Mouse (Mus musculus): ENCODE results near the gene Gins3. TPM values are rescaled to one million over a fixed set of nuclear protein-coding genes. Genes with fewer than 3 reads are reported as not detected.

The Gins3 gene
- polyA plus RNA-seq (2015; fragmentation: Nextera tagmentation; extraction: Ambion mirVana) = 10.6 and 12.9 TPM in 2 replicates

DNA sequence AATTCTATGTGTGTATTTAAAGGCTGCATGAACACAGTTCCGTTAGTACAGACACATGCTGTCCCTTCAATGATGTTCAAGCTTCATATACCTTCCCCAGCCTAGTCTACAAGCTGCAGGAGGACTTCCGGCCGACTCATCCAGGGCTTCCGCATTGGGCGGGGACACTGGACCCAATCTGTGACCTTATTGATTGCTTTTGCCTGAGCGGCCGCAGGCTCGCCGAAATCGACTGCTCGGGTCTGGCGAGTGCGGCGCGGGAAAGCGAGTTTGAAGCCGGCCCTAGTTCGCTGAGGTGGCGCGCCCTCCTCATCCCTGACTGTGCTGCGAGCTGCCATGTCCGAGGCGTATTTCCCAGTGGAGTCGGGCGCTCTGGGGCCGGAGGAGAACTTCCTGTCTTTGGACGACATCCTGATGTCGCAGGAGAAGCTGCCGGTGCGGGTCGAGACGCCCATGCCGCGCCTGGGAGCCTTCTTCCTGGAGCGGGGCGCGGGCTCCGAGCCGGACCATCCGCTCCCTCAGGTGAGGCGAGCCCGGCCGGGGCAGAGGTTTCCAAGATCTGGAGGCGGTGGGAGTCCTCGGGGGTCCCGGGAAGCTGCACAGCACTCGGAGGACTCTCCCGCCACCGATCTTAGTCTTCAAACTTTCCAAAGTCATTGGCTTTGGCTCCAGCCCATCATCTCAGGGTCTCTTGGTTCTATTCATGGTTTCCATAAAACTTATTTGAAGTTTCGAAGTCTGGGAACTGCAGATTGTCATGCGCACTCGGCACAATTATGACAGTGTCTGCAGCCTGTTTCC, at the start of gene Gins3:
Gins3 (plus strand) TSS at position 192 of the 801 bp plus-strand sequence.
- no peaks in the 10 kb centered on the region for H3K9me3 ChIP-seq
- no peaks in the 10 kb centered on the region for H3K36me3 ChIP-seq
- H3K27ac ChIP-seq = no peak within 1 kb of the TSS
- peak within 1 kb of the TSS; percentile 69 for H3K9ac ChIP-seq (replicated peaks)
- peak within 1 kb of the TSS; percentile 90 for H3K4me2 ChIP-seq (replicated peaks)
- H3K4me1 ChIP-seq (replicated peaks) = peaks cover 9% of the 10 kb centered on the region
- under 1% methylated on average over 52 of the region's 52 CpGs for WGBS
- ATAC-seq = peak; percentile 98
- peaks cover 19% of the 10 kb centered on the region; the same call in 1 of the 2 replicates for H3K27me3 ChIP-seq
- H3K4me3 ChIP-seq (replicated peaks) = peak within 1 kb of the TSS; percentile 67

DNA sequence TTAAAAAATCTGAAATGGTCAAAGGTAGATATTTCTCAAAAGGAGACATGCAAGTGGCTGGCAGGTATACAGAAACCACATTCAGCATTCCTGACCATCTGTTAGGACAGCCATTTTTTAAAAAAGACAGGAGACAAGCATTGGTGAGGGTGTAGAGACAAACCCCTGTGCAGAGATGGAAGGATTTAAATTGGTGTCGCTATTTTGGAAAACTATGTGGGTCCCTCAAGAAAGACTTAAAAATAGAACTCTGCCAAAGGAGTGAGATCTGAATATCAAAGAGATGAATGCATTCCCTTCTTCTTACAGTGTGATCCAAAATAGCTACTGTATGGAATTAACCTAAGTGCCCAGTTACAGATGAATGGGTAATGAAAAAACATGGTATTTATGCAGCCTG, 45.9 kb upstream of the Gins3 start:
- Histone ChIP-seq H3K4me1 (replicated peaks) (no peaks in the 10 kb centered on the region), H3K9ac (replicated peaks) (no peak overlapping the region), H3K4me3 (replicated peaks) (no peak overlapping the region), H3K9me3 (no peaks in the 10 kb centered on the region), H3K27me3 (no peaks in the 10 kb centered on the region), H3K27ac (no peak overlapping the region), H3K36me3 (no peaks in the 10 kb centered on the region), H3K4me2 (replicated peaks) (no peak overlapping the region)
- no peak for ATAC-seq
- WGBS = 98% methylated on average over 1 of the region's 1 CpGs

DNA sequence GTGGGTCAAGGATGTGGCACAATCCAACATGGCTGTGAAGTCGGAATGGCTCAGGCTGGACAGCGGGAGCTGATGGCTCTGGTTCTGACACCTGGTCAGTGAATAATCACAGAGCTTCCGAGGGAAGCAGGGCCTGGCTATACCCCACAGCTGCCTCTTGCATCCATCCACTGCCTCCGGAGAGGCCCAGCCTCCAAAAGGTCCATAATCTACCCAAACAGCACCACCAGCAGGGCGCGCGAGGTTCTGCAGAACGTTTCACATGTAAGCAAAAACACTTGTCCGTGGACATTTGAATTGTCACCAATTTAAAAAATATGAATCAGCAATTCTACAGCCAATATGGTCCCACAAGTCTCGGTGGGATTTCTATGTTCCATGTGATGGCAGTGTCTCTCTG, 44.0 kb upstream of the Gins3 start:
- Histone ChIP-seq H3K9ac (replicated peaks) (no peak overlapping the region), H3K4me1 (replicated peaks) (no peaks in the 10 kb centered on the region), H3K4me2 (replicated peaks) (no peak overlapping the region), H3K27me3 (no peaks in the 10 kb centered on the region), H3K9me3 (no peaks in the 10 kb centered on the region), H3K27ac (no peak overlapping the region), H3K4me3 (replicated peaks) (no peak overlapping the region), H3K36me3 (no peaks in the 10 kb centered on the region)
- ATAC-seq = no peak
- 62% methylated on average over 10 of the region's 10 CpGs for WGBS

DNA sequence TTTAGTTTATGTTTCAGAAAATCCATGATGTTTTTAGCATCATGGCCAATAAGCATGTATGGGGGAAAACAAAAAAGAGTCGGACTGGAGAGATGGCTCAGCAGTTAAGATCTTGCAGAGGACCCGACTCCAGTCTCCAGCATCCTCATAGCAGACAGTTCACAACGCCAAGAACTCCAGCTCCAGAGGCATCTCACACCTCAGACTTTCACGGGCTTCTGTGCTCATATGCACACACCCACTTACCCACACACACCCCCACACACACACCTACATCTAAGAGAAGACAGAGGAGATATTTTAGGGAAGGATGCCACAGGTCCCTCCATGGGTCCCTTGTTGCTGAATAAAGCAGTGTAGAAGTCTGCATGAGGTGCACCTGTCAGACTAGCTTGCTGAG, 42.7 kb upstream of the Gins3 start:
- ATAC-seq = no peak
- WGBS = 80% methylated on average over 4 of the region's 4 CpGs
- Histone ChIP-seq H3K4me1 (replicated peaks) (0 out of 2 replicates have a peak, but pooled peaks cover 5% of the 10 kb centered on the region), H3K36me3 (no peaks in the 10 kb centered on the region), H3K4me2 (replicated peaks) (no peak overlapping the region), H3K27me3 (no peaks in the 10 kb centered on the region), H3K9ac (replicated peaks) (no peak overlapping the region), H3K4me3 (replicated peaks) (no peak overlapping the region), H3K27ac (no peak overlapping the region), H3K9me3 (no peaks in the 10 kb centered on the region)

DNA sequence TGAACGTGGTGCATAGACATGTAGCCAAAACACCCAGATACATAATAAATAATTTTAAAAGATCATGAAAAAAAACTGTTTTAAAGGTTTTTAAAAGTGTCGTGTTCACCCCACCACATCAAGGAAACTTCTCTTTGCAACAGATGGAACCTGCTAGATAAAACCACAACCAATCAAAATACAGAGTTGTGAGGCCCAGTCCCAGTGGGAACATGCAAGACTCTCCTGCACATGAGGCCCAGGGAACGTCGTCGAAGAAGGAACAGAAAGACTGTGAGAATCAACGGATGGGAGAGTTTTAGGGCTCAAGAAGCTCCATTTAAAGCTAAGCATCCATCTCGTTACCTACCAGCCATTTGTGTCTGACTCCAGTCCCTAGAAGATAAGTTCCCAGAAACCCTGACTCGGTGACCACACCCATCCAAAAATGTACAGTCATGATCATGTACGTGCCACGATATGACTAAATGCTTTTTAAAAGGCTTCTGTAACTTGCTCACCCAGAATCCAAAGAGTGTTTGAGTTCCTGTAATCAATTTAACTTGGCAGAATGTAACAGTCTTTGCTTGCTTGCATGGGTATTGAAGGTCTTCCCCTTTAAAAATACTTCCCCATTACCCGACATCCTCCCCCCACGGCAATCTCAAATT, 41.0 kb upstream of the Gins3 start:
- Histone ChIP-seq H3K4me2 (replicated peaks) (no peak overlapping the region), H3K27ac (no peak overlapping the region), H3K9me3 (no peaks in the 10 kb centered on the region), H3K9ac (replicated peaks) (no peak overlapping the region), H3K4me3 (replicated peaks) (no peak overlapping the region), H3K36me3 (no peaks in the 10 kb centered on the region), H3K4me1 (replicated peaks) (0 out of 2 replicates have a peak, but pooled peaks cover 5% of the 10 kb centered on the region), H3K27me3 (no peaks in the 10 kb centered on the region)
- 89% methylated on average over 12 of the region's 12 CpGs for WGBS
- ATAC-seq = no peak

DNA sequence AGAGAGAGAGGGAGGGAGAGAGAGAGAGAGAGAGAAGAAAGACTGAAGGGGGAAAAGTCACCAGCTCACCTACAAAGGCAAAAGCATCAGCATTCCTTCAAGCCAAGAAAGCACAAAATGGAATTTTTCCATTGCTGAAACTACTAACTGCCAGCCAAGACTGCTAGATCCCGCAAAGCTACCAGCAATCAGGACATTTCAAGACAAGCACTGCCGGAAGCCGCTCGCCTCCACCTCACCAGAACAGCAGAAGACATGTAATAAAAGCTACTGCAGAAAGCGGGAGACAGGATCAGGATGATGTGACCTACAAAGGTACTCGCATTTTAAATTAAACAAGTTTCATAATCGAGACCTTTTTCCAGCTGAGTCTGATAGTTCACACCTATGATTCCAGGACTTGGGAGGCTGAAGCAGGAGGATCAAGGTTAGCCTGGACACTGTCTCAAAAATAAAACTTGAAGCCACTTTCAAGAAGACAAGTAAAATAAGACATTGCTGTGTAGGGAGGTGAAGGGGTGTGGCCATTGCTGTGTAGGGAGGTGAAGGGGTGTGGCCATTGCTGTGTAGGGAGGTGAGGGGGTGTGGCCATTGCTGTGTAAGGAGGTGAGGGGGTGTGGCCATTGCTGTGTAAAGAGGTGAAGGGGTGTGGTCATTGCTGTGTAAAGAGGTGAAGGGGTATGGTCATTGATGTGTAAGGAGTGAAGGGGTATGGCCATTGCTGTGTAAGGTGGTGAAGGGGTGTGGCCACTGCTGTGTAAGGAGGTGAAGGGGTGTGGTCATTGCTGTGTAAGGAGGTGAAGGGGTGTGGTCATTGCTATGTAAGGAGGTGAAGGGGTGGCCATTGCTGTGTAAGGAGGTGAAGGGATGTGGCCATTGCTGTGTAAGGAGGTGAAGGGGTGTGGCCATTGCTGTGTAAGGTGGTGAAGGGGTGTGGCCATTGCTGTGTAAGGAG, 39.5 kb upstream of the Gins3 start:
- Histone ChIP-seq H3K27me3 (no peaks in the 10 kb centered on the region), H3K4me1 (replicated peaks) (0 out of 2 replicates have a peak, but pooled peaks cover 5% of the 10 kb centered on the region), H3K36me3 (no peaks in the 10 kb centered on the region), H3K4me3 (replicated peaks) (no peak overlapping the region), H3K9me3 (no peaks in the 10 kb centered on the region), H3K27ac (no peak overlapping the region), H3K9ac (replicated peaks) (no peak overlapping the region), H3K4me2 (replicated peaks) (no peak overlapping the region)
- 93% methylated on average over 7 of the region's 7 CpGs for WGBS
- no peak for ATAC-seq

DNA sequence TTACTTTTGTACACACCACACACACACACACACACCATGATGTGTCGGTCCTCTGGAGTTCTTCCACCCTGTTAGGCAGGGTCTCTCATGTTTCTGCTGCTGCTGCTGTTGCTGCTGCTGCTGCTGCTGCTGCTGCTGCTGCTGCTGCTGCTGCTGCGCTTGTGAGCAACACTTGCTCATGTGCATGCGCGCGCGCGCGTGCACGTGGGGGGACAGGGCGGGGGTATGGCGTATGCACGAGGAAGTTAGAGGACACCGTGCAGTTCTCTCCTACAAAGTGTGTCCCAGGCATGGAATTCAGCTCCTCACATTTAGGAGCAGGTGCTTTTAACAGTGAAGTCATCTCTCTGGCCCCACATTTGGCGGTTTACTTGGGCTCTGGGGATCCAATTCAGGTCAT, 38.1 kb upstream of the Gins3 start:
- Histone ChIP-seq H3K27me3 (no peaks in the 10 kb centered on the region), H3K9me3 (no peaks in the 10 kb centered on the region), H3K27ac (no peak overlapping the region), H3K9ac (replicated peaks) (no peak overlapping the region), H3K4me3 (replicated peaks) (no peak overlapping the region), H3K36me3 (no peaks in the 10 kb centered on the region), H3K4me1 (replicated peaks) (0 out of 2 replicates have a peak, but pooled peaks cover 5% of the 10 kb centered on the region), H3K4me2 (replicated peaks) (no peak overlapping the region)
- ATAC-seq = no peak
- WGBS = 86% methylated on average over 14 of the region's 14 CpGs

DNA sequence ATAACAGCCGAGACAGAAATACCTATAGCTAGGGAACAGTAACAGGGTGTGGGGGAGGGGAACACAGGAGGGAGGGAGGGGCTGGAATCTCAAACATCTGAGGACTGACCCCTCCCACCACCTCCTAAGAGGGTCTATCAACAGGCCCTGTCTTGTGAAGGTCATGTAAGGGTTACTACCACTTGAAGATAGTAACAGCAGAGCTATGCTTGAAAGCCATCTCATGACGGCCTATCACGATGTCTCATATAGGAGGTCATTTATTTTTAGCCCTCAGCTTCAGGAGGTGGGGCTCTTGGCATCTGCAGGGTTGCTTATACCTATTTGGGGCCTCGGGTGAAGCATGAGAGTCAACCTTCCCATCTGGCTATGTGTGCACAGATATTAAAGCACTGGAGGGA, 36.4 kb upstream of the Gins3 start:
- H3K27me3 ChIP-seq = no peaks in the 10 kb centered on the region
- no peaks in the 10 kb centered on the region for H3K9me3 ChIP-seq
- ATAC-seq = no peak
- no peak overlapping the region for H3K4me2 ChIP-seq (replicated peaks)
- 0 out of 2 replicates have a peak, but pooled peaks cover 5% of the 10 kb centered on the region for H3K4me1 ChIP-seq (replicated peaks)
- H3K4me3 ChIP-seq (replicated peaks) = no peak overlapping the region
- H3K9ac ChIP-seq (replicated peaks) = no peak overlapping the region
- 77% methylated on average over 4 of the region's 4 CpGs for WGBS
- H3K27ac ChIP-seq = no peak overlapping the region
- no peaks in the 10 kb centered on the region for H3K36me3 ChIP-seq

DNA sequence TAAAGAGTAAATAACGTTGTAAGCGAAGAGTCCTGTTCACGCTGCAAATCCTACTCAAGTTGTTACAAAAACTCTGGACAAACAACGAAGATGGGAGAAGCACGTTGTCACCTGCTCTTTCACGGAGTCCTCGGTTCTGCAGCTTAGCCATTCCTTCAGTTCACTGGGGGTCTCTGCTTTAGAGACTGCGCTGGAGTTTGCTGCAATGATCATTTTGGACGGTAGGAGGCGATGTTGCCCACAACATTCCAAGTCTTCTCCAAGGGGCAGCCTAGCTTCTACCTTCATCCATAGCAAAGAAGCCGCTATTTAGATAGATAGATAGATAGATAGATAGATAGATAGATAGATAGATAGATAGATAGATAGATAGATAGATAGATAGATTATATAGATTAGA, 33.4 kb upstream of the Gins3 start:
- Histone ChIP-seq H3K4me3 (replicated peaks) (no peak overlapping the region), H3K36me3 (no peaks in the 10 kb centered on the region), H3K9me3 (no peaks in the 10 kb centered on the region), H3K27me3 (no peaks in the 10 kb centered on the region), H3K27ac (no peak overlapping the region), H3K4me1 (replicated peaks) (0 out of 2 replicates have a peak, but pooled peaks cover under 1% of the 10 kb centered on the region), H3K9ac (replicated peaks) (no peak overlapping the region), H3K4me2 (replicated peaks) (no peak overlapping the region)
- 10% methylated on average over 11 of the region's 11 CpGs for WGBS
- 0 out of 2 replicates have a peak, but pooled peaks have one; percentile 48 for ATAC-seq

DNA sequence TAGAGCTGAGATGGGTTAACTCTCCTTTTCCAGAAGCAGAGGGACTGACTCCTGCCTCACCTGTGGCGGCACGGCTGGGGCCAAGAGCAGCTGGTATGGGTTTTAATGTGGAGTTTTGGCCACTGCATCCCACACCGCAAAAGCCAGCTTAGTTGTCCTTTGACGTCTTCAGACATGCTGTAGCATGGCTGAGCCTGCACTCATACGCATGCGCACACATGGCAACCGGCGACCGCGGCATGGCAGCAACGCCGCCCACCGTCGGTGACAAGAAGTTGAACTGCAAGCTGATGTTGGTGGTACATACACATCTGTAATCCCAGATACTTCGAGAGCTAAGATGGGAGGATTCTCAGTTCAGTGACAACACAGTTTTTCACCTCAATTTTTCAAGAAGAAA, 31.9 kb upstream of the Gins3 start:
- H3K4me2 ChIP-seq (replicated peaks) = no peak overlapping the region
- H3K4me1 ChIP-seq (replicated peaks) = no peaks in the 10 kb centered on the region
- H3K4me3 ChIP-seq (replicated peaks) = no peak overlapping the region
- 69% methylated on average over 15 of the region's 15 CpGs for WGBS
- H3K27ac ChIP-seq = no peak overlapping the region
- no peaks in the 10 kb centered on the region for H3K9me3 ChIP-seq
- no peaks in the 10 kb centered on the region for H3K36me3 ChIP-seq
- no peak for ATAC-seq
- no peak overlapping the region for H3K9ac ChIP-seq (replicated peaks)
- H3K27me3 ChIP-seq = no peaks in the 10 kb centered on the region

DNA sequence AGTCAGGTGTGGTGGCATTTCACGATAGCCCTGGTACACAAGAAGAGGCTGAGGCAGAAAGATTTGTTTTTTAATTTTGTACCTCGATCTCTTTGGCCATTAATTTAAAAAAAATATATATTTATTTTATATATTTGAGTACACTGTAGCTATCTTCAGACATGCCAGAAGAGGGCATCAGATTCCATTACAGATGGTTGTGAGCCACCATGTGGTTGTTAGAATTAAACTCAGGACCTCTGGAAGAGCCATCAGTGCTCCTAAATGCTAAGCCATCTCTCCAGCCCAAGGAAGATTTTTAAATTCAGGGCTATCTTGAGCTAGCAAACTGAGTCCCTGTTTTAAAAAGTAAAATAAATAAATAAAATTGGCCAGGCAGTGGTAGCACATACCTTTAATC, 31.1 kb upstream of the Gins3 start:
- Histone ChIP-seq H3K4me1 (replicated peaks) (no peaks in the 10 kb centered on the region), H3K36me3 (no peaks in the 10 kb centered on the region)

More for the DNA sequence above, 31.1 kb upstream of the Gins3 start:
- Histone ChIP-seq H3K27me3 (no peaks in the 10 kb centered on the region), H3K9ac (replicated peaks) (no peak overlapping the region), H3K4me3 (replicated peaks) (no peak overlapping the region), H3K9me3 (no peaks in the 10 kb centered on the region), H3K27ac (no peak overlapping the region), H3K4me2 (replicated peaks) (no peak overlapping the region)
- ATAC-seq = no peak
- 75% methylated on average over 2 of the region's 2 CpGs for WGBS

All from midbrain, embryonic 13.5 days (tissue).